Mouse (Mus musculus): ENCODE data around the gene Tgm2. TPM values are rescaled to one million over a fixed set of nuclear protein-coding genes. Genes with fewer than 3 reads are reported as not detected.

The Tgm2 gene
- total RNA-seq, 2 experiments from 2014 or later, result 48.4 to 50.2 TPM

- DNase-seq, result peak; percentile 83
- intact Hi-C loops (cut with DNase I; ENCODE audit: low total_unique reads), result no loop called here
Measured at GRCm38 (mm10) chr2:158121645-158122326, 24.4 kb downstream of the Tgm2 start.

GRCm38 (mm10) chr2:158120868-158121267, 25.4 kb downstream of the Tgm2 start:
- no peak for DNase-seq
- intact Hi-C loops (cut with DNase I; ENCODE audit: low total_unique reads), result no loop called here

DNA sequence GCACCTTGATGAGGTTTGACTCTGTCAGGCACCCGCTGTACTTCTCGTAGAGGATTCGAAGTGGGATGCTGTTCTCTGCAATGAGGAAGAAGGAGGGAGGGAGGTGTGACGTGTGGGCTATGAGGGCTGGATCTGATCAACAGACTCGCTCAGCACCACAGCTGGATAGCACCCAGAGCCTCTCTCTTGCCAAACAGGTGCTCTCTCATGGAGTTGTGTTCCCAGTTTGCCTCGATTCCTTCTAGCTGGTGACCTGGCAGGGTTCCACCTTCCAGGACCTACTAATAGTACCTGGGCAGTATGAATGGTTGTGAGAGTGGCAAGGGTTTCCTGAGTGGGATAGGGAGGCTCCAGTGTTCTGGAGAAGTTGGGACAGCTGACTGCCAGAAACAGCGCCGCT, 26.0 kb downstream of the Tgm2 start:
- DNase-seq, result no peak
- intact Hi-C loops (cut with DNase I; ENCODE audit: low total_unique reads), result no loop called here

GRCm38 (mm10) chr2:158119145-158119544, 27.1 kb downstream of the Tgm2 start:
- DNase-seq, result no peak
- intact Hi-C loops (cut with DNase I; ENCODE audit: low total_unique reads), result no loop called here

GRCm38 (mm10) chr2:158116653-158117052, 29.6 kb downstream of the Tgm2 start:
- no peak for DNase-seq
- intact Hi-C loops (cut with DNase I; ENCODE audit: low total_unique reads), result no loop called here

- no peak for DNase-seq
- intact Hi-C loops (cut with DNase I; ENCODE audit: low total_unique reads), result no loop called here
Measured at GRCm38 (mm10) chr2:158115838-158116453, 30.3 kb downstream of the Tgm2 start.

GRCm38 (mm10) chr2:158114931-158115330, 31.3 kb downstream of the Tgm2 start:
- intact Hi-C loops (cut with DNase I; ENCODE audit: low total_unique reads), result no loop called here
- DNase-seq, result no peak

DNA sequence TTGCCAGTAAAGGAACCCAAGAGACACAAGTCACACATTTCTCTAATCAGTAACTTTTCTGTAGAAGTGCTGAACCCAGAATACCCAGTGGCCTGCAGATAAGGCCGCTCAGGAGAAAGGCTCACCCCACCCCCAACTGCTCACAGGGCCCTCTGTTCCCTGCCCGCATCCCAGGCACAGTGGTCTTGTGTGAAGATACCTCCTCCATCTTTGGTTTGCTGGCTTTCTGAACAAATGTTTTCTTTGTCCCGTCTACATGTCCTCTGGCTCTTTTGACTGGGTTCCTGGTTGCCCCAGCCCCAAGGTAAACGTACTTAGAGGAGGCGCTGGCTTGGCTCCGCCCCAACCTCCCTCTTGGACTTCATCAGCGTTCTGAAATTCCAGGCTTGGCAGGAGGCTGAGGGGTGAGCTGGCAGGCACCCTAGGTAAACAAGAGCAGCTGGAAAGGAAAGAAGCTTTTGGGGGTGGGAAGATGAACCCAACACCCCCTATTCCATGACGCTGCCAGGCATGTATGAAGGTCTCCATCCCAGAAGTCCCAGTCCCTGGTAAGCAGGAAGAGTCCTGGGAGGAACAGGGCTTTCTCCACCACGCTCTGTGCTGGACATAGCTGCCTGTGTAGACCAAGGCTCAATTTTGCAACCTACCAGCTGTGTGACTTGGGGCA, 32.5 kb downstream of the Tgm2 start:
- intact Hi-C loops (cut with DNase I; ENCODE audit: low total_unique reads), result no loop called here
- peak; percentile 63 for DNase-seq

GRCm38 (mm10) chr2:158109516-158109915, 36.7 kb downstream of the Tgm2 start:
- no peak for DNase-seq
- intact Hi-C loops (cut with DNase I; ENCODE audit: low total_unique reads), result loop anchor here (5.0 kb wide), 1 partner anchor 38 kb away; the partner anchor contains the start of gene Tgm2

GRCm38 (mm10) chr2:158106947-158107587, 39.2 kb downstream of the Tgm2 start:
- intact Hi-C loops (cut with DNase I; ENCODE audit: low total_unique reads), result loop anchor here (2.0 to 5.0 kb wide), 2 partner anchors 40 to 96 kb away; partner anchors contain the start of gene Tgm2
- DNase-seq, result peak; percentile 54

GRCm38 (mm10) chr2:158105605-158106004, 40.6 kb downstream of the Tgm2 start:
- no peak for DNase-seq

GRCm38 (mm10) chr2:158104966-158105365, 41.3 kb downstream of the Tgm2 start:
- intact Hi-C loops (cut with DNase I; ENCODE audit: low total_unique reads), result loop anchor here (5.0 kb wide), 1 partner anchor 42 kb away; the partner anchor contains the start of gene Tgm2
- DNase-seq, result no peak

More at GRCm38 (mm10) chr2:158105605-158106004, 40.6 kb downstream of the Tgm2 start:
- intact Hi-C loops (cut with DNase I; ENCODE audit: low total_unique reads), result loop anchor here (2.0 to 5.0 kb wide), 2 partner anchors 42 to 97 kb away; partner anchors contain the start of gene Tgm2

DNA sequence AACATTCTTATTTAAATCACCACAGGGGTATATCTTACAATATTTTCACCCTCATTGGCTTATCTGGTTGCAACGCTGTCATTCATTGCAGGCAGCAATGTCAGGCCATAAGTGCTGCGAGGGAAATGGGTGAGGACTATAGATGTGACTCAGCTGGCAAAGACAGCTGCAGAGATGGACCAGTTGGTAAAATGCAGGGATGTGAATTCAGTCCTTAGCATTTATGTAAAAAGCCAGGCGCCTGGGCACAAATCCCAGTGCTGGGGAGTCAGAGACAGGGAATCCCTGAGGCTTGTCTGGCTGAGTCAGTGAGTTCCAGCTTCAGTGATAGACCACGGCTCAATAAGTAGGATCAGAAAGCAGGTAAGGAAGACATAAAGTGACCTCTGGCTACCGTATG, 44.5 kb downstream of the Tgm2 start:
- no peak for DNase-seq
- intact Hi-C loops (cut with DNase I; ENCODE audit: low total_unique reads), result no loop called here

- intact Hi-C loops (cut with DNase I; ENCODE audit: low total_unique reads), result no loop called here
Measured at GRCm38 (mm10) chr2:158099537-158099936, 46.7 kb downstream of the Tgm2 start.

GRCm38 (mm10) chr2:158098730-158099129, 47.5 kb downstream of the Tgm2 start:
- DNase-seq, result no peak
- intact Hi-C loops (cut with DNase I; ENCODE audit: low total_unique reads), result no loop called here

More at GRCm38 (mm10) chr2:158099537-158099936, 46.7 kb downstream of the Tgm2 start:
- no peak for DNase-seq

DNA sequence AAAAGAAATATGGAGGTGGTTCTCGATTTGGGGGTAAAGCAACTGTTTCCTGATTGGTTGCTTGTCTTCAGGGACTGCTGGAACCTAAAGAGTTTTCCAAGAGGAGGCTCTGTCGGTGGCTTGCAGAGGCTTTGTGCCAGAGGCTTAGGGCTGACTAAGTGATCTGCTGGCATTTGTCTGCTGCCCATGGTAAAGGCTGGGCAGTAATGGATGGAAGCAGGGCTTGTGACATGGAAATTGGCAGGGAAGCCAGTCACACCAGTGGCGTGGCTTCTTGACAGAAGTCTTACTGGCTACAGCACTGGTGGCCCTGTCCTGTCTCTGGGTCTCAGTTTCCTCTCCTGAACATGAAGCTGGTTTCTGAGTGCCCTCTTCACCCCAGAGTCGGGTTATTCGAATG, 49.2 kb downstream of the Tgm2 start:
- DNase-seq, result no peak
- intact Hi-C loops (cut with DNase I; ENCODE audit: low total_unique reads), result no loop called here

GRCm38 (mm10) chr2:158094846-158095245, 51.4 kb downstream of the Tgm2 start:
- DNase-seq, result no peak
- intact Hi-C loops (cut with DNase I; ENCODE audit: low total_unique reads), result no loop called here

DNA sequence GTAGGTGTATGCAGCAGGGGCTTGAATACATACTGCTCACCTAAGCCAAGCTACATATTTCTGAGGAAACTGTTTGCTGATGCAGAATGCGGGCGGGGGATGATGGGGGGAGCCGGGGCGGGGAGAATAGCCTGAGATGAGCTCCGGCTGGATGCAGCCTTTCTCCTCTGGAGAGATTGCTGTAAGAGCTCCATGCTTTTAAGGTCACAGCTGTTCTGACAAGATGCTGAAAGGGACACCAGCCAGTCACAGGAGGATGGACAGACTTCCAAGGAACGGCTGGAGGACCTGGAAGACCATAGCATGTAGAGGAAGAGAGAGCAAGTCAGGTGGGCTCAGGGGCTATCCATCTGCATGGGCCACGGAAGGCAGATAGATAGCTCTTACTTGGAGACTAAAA, 51.9 kb downstream of the Tgm2 start:
- intact Hi-C loops (cut with DNase I; ENCODE audit: low total_unique reads), result no loop called here
- DNase-seq, result no peak

- peak; percentile 37 for DNase-seq
- intact Hi-C loops (cut with DNase I; ENCODE audit: low total_unique reads), result no loop called here
Measured at GRCm38 (mm10) chr2:158093345-158093744, 52.9 kb downstream of the Tgm2 start.

GRCm38 (mm10) chr2:158090096-158090495, 56.1 kb downstream of the Tgm2 start:
- intact Hi-C loops (cut with DNase I; ENCODE audit: low total_unique reads), result no loop called here
- DNase-seq, result no peak
